Mouse (Mus musculus) MEL (cell line): ENCODE measurements around the gene Scnn1a. TPM values are rescaled to one million over a fixed set of nuclear protein-coding genes. Genes with fewer than 3 reads are reported as not detected.

Source experiments
- DNase-seq: peaks from one replicate; pipeline ENCODE4 v3.0.0; 2011; ENCODE audit warnings: low read depth, low spot score
- H3K27ac ChIP-seq: 2 replicates; pipeline ENCODE4 v1.5.1; 2012; ENCODE audit warnings: low read depth, mild to moderate bottlenecking, control low read depth, low read length, moderate library complexity; ENCODE audit not compliant: control insufficient read depth
- H3K27me3 ChIP-seq, 2 experiments: fragments of 150-350 bp in 1 of 2; sonication (generic) in 1 of 2; 2 replicates each; pipeline ENCODE4 v1.6.1; 2012; ENCODE audit warnings: low read length in 2 of 2, mild to moderate bottlenecking in 2 of 2, improper control_type of control experiment in 1 of 2, moderate library complexity in 1 of 2; ENCODE audit not compliant: insufficient read depth in 2 of 2, control insufficient read depth in 1 of 2
- H3K36me3 ChIP-seq, 2 experiments: 2 replicates each; pipeline ENCODE4 v1.6.1; 2012 to 2014; ENCODE audit warnings: low read length in 2 of 2, improper control_type of control experiment in 1 of 2, inconsistent platforms in 1 of 2, mild to moderate bottlenecking in 1 of 2; ENCODE audit not compliant: insufficient read depth in 2 of 2, control insufficient read depth in 1 of 2
- H3K4me1 ChIP-seq, 2 experiments: fragments of 150-350 bp in 1 of 2; sonication (generic) in 1 of 2; 2 replicates each; pipeline ENCODE4 v1.6.1; 2012; ENCODE audit warnings: low read length in 2 of 2, improper control_type of control experiment in 1 of 2, mild to moderate bottlenecking in 1 of 2; ENCODE audit not compliant: insufficient read depth in 2 of 2, control insufficient read depth in 1 of 2
- H3K4me3 ChIP-seq, 2 experiments: fragments of 150-350 bp in 1 of 2; sonication (generic) in 1 of 2; 2 replicates each; pipeline ENCODE4 v1.5.1; 2012; ENCODE audit warnings: low read depth in 2 of 2, low read length in 2 of 2, mild to moderate bottlenecking in 2 of 2, moderate library complexity in 2 of 2, control low read depth in 1 of 2, improper control_type of control experiment in 1 of 2; ENCODE audit not compliant: control insufficient read depth in 1 of 2, insufficient read depth in 1 of 2
- H3K79me2 ChIP-seq: 2 replicates; pipeline ENCODE4 v1.6.1; 2012; ENCODE audit warnings: mild to moderate bottlenecking, low read length, moderate library complexity; ENCODE audit not compliant: control insufficient read depth, poor library complexity, insufficient read depth
- H3K9ac ChIP-seq: 2 replicates; pipeline ENCODE4 v1.6.1; 2012; ENCODE audit warnings: low read depth, mild to moderate bottlenecking, control low read depth, low read length, moderate library complexity; ENCODE audit not compliant: control insufficient read depth, poor library complexity, severe bottlenecking
- H3K9me3 ChIP-seq: fragments of 150-350 bp; sonication (generic); replicated peaks from 2 replicates; pipeline ENCODE4 v1.6.1; 2012; ENCODE audit warnings: mild to moderate bottlenecking, low read length, improper control_type of control experiment, moderate library complexity; ENCODE audit not compliant: insufficient read depth
- BHLHE40 ChIP-seq: IDR thresholded peaks from 2 replicates; pipeline ENCODE4 v1.6.1; 2012; ENCODE audit warnings: low read depth, mild to moderate bottlenecking, inconsistent platforms, low read length, improper control_type of control experiment, borderline replicate concordance
- CHD2 ChIP-seq: IDR thresholded peaks from 2 replicates; pipeline ENCODE4 v1.6.1; 2011; ENCODE audit warnings: low read length, improper control_type of control experiment
- CTCF ChIP-seq, 3 experiments: IDR thresholded peaks in 2 of 3; conservative IDR thresholded peaks in 1 of 3; 2 replicates each; pipeline ENCODE4 v1.5.1; 2011 to 2012; ENCODE audit warnings: low read length in 3 of 3, low read depth in 2 of 3, mild to moderate bottlenecking in 2 of 3, improper control_type of control experiment in 1 of 3, inconsistent platforms in 1 of 3, mixed read lengths in 1 of 3, moderate library complexity in 1 of 3; ENCODE audit not compliant: control insufficient read depth in 1 of 3, insufficient read depth in 1 of 3, poor library complexity in 1 of 3, severe bottlenecking in 1 of 3
- ETS1 ChIP-seq: IDR thresholded peaks from 2 replicates; pipeline ENCODE4 v1.6.1; 2012; ENCODE audit warnings: low read depth, mild to moderate bottlenecking, inconsistent platforms, low read length, improper control_type of control experiment, moderate library complexity
- HCFC1 ChIP-seq: IDR thresholded peaks from 2 replicates; pipeline ENCODE4 v1.6.1; 2012; ENCODE audit warnings: low read depth, mild to moderate bottlenecking, inconsistent platforms, low read length, improper control_type of control experiment, moderate library complexity
- JUND ChIP-seq: IDR thresholded peaks from 2 replicates; pipeline ENCODE4 v1.6.1; 2011; ENCODE audit warnings: low read depth, mild to moderate bottlenecking, improper control_type of control experiment, low read length
- MAX ChIP-seq: IDR thresholded peaks from 2 replicates; pipeline ENCODE4 v1.6.1; 2011; ENCODE audit warnings: low read length, improper control_type of control experiment
- MAZ ChIP-seq: IDR thresholded peaks from 2 replicates; pipeline ENCODE4 v1.6.1; 2012; ENCODE audit warnings: low read depth, mild to moderate bottlenecking, inconsistent platforms, low read length, improper control_type of control experiment
- MYB ChIP-seq: IDR thresholded peaks from 2 replicates; pipeline ENCODE4 v1.6.1; 2011; ENCODE audit warnings: mild to moderate bottlenecking, low read depth, low read length, improper control_type of control experiment
- MYC ChIP-seq: IDR thresholded peaks from 2 replicates; pipeline ENCODE4 v1.6.1; 2011; ENCODE audit warnings: low read depth, mild to moderate bottlenecking, low read length, improper control_type of control experiment, moderate library complexity
- NELFE ChIP-seq: IDR thresholded peaks from 2 replicates; pipeline ENCODE4 v1.6.1; 2011; ENCODE audit warnings: low read depth, low read length, improper control_type of control experiment
- NRF1 ChIP-seq: IDR thresholded peaks from 2 replicates; pipeline ENCODE4 v1.6.1; 2014; ENCODE audit warnings: low read depth, mild to moderate bottlenecking, inconsistent platforms, low read length, improper control_type of control experiment, moderate library complexity; ENCODE audit not compliant: poor library complexity, insufficient read depth, severe bottlenecking
- POLR2AphosphoS5 ChIP-seq: IDR thresholded peaks from 2 replicates; pipeline ENCODE4 v1.6.1; 2012; ENCODE audit warnings: low read depth, borderline replicate concordance, mild to moderate bottlenecking, inconsistent platforms, low read length, moderate library complexity, mixed read lengths
- RAD21 ChIP-seq: IDR thresholded peaks from 2 replicates; pipeline ENCODE4 v1.6.1; 2011; ENCODE audit warnings: mild to moderate bottlenecking, low read depth, low read length, improper control_type of control experiment
- SIN3A ChIP-seq: IDR thresholded peaks from 2 replicates; pipeline ENCODE4 v1.6.1; 2012; ENCODE audit warnings: low read length, improper control_type of control experiment, inconsistent platforms
- SMC3 ChIP-seq: IDR thresholded peaks from 2 replicates; pipeline ENCODE4 v1.6.1; 2011; ENCODE audit warnings: low read depth, low read length, improper control_type of control experiment
- TBP ChIP-seq: IDR thresholded peaks from 2 replicates; pipeline ENCODE4 v1.8.0; 2011; ENCODE audit warnings: low read depth, low read length, improper control_type of control experiment
- TCF12 ChIP-seq: IDR thresholded peaks from 2 replicates; pipeline ENCODE4 v1.6.1; 2014; ENCODE audit warnings: low read depth, mild to moderate bottlenecking, inconsistent platforms, low read length, improper control_type of control experiment, moderate library complexity
- ZKSCAN1 ChIP-seq: IDR thresholded peaks from 2 replicates; pipeline ENCODE4 v1.6.1; 2012; ENCODE audit warnings: low read depth, mild to moderate bottlenecking, inconsistent platforms, low read length, improper control_type of control experiment, moderate library complexity
- ZMIZ1 ChIP-seq: IDR thresholded peaks from 2 replicates; pipeline ENCODE4 v1.6.1; 2012; ENCODE audit warnings: low read depth, mild to moderate bottlenecking, inconsistent platforms, low read length, improper control_type of control experiment, moderate library complexity
- ZNF384 ChIP-seq: IDR thresholded peaks from 2 replicates; pipeline ENCODE4 v1.6.1; 2012; ENCODE audit warnings: low read depth, mild to moderate bottlenecking, inconsistent platforms, low read length, improper control_type of control experiment
- polyA plus RNA-seq, 2 experiments: library from polyadenylated mRNA; stranded (reverse) in 1 of 2; unstranded in 1 of 2; fragments of >175 nt in 1 of 2; fragments of >200 nt in 1 of 2; gene quantifications; 2 replicates each; pipeline versions ENCODE4 v1.2.1 to v1.2.4; 2012; ENCODE audit warnings: low replicate concordance in 2 of 2, low read depth in 1 of 2; ENCODE audit not compliant: insufficient read length in 2 of 2, insufficient read depth in 1 of 2, missing spikeins in 1 of 2
- total RNA-seq: library from RNA; depleted of rRNA; stranded (reverse); fragments of 300-350 nt; gene quantifications from 2 replicates; pipeline ENCODE4 v1.2.3, GENCODE M21; 2012

Gene Scnn1a
- total and polyA plus RNA-seq, 3 experiments: 0.50 TPM; not detected in 2

DNA sequence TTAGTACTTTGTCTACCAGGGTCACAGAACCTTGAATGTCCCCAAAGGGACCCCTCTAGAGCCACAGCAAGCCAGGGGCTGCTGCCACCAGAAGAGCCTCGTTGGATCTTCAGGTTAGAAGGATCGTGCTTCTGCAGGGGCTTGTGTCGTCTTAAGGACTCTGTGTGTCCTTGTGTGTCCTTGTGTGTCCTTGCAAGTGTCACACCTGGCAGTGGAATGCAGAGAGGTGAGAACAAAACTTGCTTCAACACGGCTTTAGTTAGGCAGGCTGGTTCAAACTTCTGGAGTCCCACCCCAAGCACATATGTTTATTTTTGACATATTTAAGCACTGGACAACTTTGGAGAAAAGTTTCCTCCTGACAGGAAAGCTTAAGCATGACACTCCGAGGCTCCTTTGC lies 31.7 kb upstream of the Scnn1a start:
- Histone ChIP-seq H3K9me3 (no peaks in the 10 kb centered on the region), H3K4me3 (no peak overlapping the region), H3K79me2 (no peaks in the 10 kb centered on the region), H3K36me3 (no peaks in the 10 kb centered on the region), H3K27me3 (peaks cover 14 to 27% of the 10 kb centered on the region in 2 experiments), H3K27ac (no peak overlapping the region), H3K4me1 (no peaks in the 10 kb centered on the region), H3K9ac (no peak overlapping the region)
- no peak for TF ChIP-seq MAX
- no peak for TF ChIP-seq TBP
- TF ChIP-seq RAD21: no peak
- no peak for TF ChIP-seq ZNF384
- no peak for TF ChIP-seq NELFE
- no peak for TF ChIP-seq SMC3
- TF ChIP-seq TCF12: no peak
- TF ChIP-seq MYC: no peak
- no peak for TF ChIP-seq MYB
- TF ChIP-seq ZMIZ1: no peak
- no peak for TF ChIP-seq ZKSCAN1
- no peak for TF ChIP-seq BHLHE40
- TF ChIP-seq JUND: no peak
- no peak for TF ChIP-seq CTCF (IDR thresholded peaks at IDR 0.05 in 2 of 3, conservative IDR thresholded peaks at IDR 0.05 in 1 of 3; ENCODE audit: control insufficient read depth in 1 of 3, insufficient read depth in 1 of 3, low read depth in 2 of 3, low read length in 3 of 3, poor library complexity in 1 of 3, severe bottlenecking in 1 of 3)
- TF ChIP-seq MAZ: no peak
- DNase-seq: no peak

DNA sequence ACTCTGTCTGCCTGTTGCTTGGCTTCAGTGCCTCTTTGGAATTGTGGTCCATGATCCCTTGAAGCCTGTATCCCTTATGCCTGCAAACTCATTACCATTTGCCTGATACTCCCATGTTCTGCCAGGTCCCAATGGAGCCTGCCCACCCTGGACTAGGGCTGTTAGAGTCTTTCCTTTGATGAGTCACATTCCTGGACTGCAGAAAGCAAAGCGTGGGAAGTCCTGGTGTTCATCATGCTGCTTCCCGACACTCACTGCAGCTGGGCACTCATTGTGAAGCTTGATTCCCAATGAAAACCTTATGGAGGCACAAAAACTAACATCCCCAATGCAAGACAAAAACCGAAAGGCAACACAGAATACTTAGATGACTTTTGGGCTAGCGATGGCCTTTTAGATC lies 29.1 kb upstream of the Scnn1a start:
- TF ChIP-seq SIN3A (no peak), POLR2AphosphoS5 (no peak), CHD2 (no peak), NRF1 (no peak), ETS1 (no peak), HCFC1 (no peak), BHLHE40 (no peak), MYC (no peak)
- Histone ChIP-seq H3K4me1 (no peaks in the 10 kb centered on the region), H3K36me3 (no peaks in the 10 kb centered on the region), H3K4me3 (no peak overlapping the region), H3K79me2 (no peaks in the 10 kb centered on the region), H3K27me3 (peaks cover 18 to 33% of the 10 kb centered on the region in 2 experiments), H3K27ac (no peak overlapping the region), H3K9me3 (no peaks in the 10 kb centered on the region), H3K9ac (no peak overlapping the region)
- DNase-seq: no peak
